In genomic region chr2:144299749-144300669, GRCm38 (mm10) we compare ENCODE assay signal across 9 mouse cellular contexts. TPM values are rescaled to one million over a fixed set of nuclear protein-coding genes. Genes with fewer than 3 reads are reported as not detected.
DNase-seq lines count a peak whose midpoint lies in the region; ATAC-seq and TF ChIP-seq lines count a peak whose summit lies in the region.
"Had no signal": no experiment of that assay in that cellular context is flagged by ENCODE, and none has a peak within 500 bp of the region (broad histone marks: within the 10 kb centered on the region; RNA-seq: fewer than 3 reads in every experiment).

No protein-coding gene starts in this region.

- DNase-seq in adrenal gland, adult (ENCODE audit: inconsistent age in 2 of 2, low spot score in 1 of 2): peak; percentile 17 to 88
- no peak for DNase-seq in adrenal gland, adult 8-10 months
- peak; percentile 35 for DNase-seq in lung, embryonic 14.5 days
- no peak for DNase-seq in lung, adult 2 months
- DNase-seq in forebrain, embryonic 14.5 days (ENCODE audit: low spot score): no peak
- no peak for DNase-seq in ovary, adult 18-20 months (ENCODE audit: low spot score)

- ATAC-seq in lung, embryonic 14.5 days (ENCODE audit: insufficient read depth): 0 out of 2 replicates have a peak, but pooled peaks have one; percentile 25
- ATAC-seq in inflammation-experienced regulatory T-cells, adult 6 months: peak; percentile 69
- ATAC-seq in forebrain, embryonic 14.5 days: no peak

- H3K27me3 ChIP-seq in lung, embryonic 14.5 days (ENCODE audit: insufficient read depth, low read length): no peaks in the 10 kb centered on the region
- no peaks in the 10 kb centered on the region for H3K27me3 ChIP-seq in small intestine, adult 2 months (ENCODE audit: control insufficient read depth, insufficient read depth, low read length)
- no peaks in the 10 kb centered on the region for H3K27me3 ChIP-seq in forebrain, embryonic 14.5 days (replicated peaks; ENCODE audit: control insufficient read depth, insufficient read depth, low read length)
- H3K27me3 ChIP-seq: embryonic facial prominence, embryonic 13.5 days had no signal

- peaks cover 3% of the 10 kb centered on the region; the same call in 1 of the 2 replicates for H3K4me1 ChIP-seq in lung, embryonic 14.5 days (ENCODE audit: insufficient read depth)
- no peaks in the 10 kb centered on the region; the same call in 1 of the 2 replicates for H3K4me1 ChIP-seq in lung, adult 2 months (ENCODE audit: control insufficient read depth, insufficient read depth, low read length)
- H3K4me1 ChIP-seq in small intestine, adult 2 months (ENCODE audit: control insufficient read depth, insufficient read depth, insufficient read length, low read length): peaks cover 16% of the 10 kb centered on the region
- H3K4me1 ChIP-seq in forebrain, embryonic 14.5 days (ENCODE audit: control insufficient read depth, insufficient read depth, low read length): no peaks in the 10 kb centered on the region
- H3K4me1 ChIP-seq: embryonic facial prominence, embryonic 13.5 days had no signal

- H3K9me3 ChIP-seq in lung, embryonic 14.5 days (ENCODE audit: low read depth, low read length): no peaks in the 10 kb centered on the region
- no peaks in the 10 kb centered on the region for H3K9me3 ChIP-seq in forebrain, embryonic 14.5 days (replicated peaks; ENCODE audit: control insufficient read depth, low read length)
- H3K9me3 ChIP-seq: embryonic facial prominence, embryonic 13.5 days had no signal

- H3K9ac ChIP-seq in lung, embryonic 14.5 days: no peak overlapping the region
- no peak overlapping the region for H3K9ac ChIP-seq in forebrain, embryonic 14.5 days (ENCODE audit: low read length)
- H3K9ac ChIP-seq: embryonic facial prominence, embryonic 13.5 days had no signal

- WGBS in lung, embryonic 14.5 days: 50% methylated on average over 9 of the region's 9 CpGs
- WGBS in lung, adult 2 months: 37% methylated on average over 9 of the region's 9 CpGs
- 31% methylated on average over 9 of the region's 9 CpGs for WGBS in small intestine, adult 2 months
- 85% methylated on average over 9 of the region's 9 CpGs for WGBS in forebrain, embryonic 14.5 days

- H3K4me2 ChIP-seq in lung, embryonic 14.5 days: no peak overlapping the region
- no peak overlapping the region for H3K4me2 ChIP-seq in forebrain, embryonic 14.5 days (ENCODE audit: low read length)
- H3K4me2 ChIP-seq: embryonic facial prominence, embryonic 13.5 days had no signal

- H3K4me3 ChIP-seq in lung, embryonic 14.5 days (ENCODE audit: low read depth, low read length): no peak overlapping the region
- no peak overlapping the region for H3K4me3 ChIP-seq in lung, adult 2 months (replicated peaks; ENCODE audit: extremely low read depth, low read depth, low read length)
- H3K4me3 ChIP-seq in small intestine, adult 2 months (ENCODE audit: low read depth, low read length): no peak overlapping the region
- H3K4me3 ChIP-seq in forebrain, embryonic 14.5 days (ENCODE audit: low read depth, low read length): no peak overlapping the region
- H3K4me3 ChIP-seq: embryonic facial prominence, embryonic 13.5 days had no signal

- H3K36me3 ChIP-seq in lung, embryonic 14.5 days (ENCODE audit: insufficient read depth): no peaks in the 10 kb centered on the region
- H3K36me3 ChIP-seq in small intestine, adult 2 months (ENCODE audit: control insufficient read depth, insufficient read depth, low read length): no peaks in the 10 kb centered on the region
- no peaks in the 10 kb centered on the region for H3K36me3 ChIP-seq in forebrain, embryonic 14.5 days (ENCODE audit: control insufficient read depth, insufficient read depth, low read length)
- H3K36me3 ChIP-seq: embryonic facial prominence, embryonic 13.5 days had no signal

- no peak overlapping the region for H3K27ac ChIP-seq in lung, embryonic 14.5 days (ENCODE audit: low read depth)
- H3K27ac ChIP-seq in small intestine, adult 2 months (ENCODE audit: insufficient read depth, low read depth, low read length): peak overlapping the region; percentile 80
- H3K27ac ChIP-seq in forebrain, embryonic 14.5 days (ENCODE audit: low read depth, low read length): no peak overlapping the region
- H3K27ac ChIP-seq: embryonic facial prominence, embryonic 13.5 days had no signal

- TF ChIP-seq POLR2A in lung, adult 2 months (IDR thresholded peaks at IDR 0.05; ENCODE audit: borderline replicate concordance, extremely low read depth, low read depth, low read length): no peak
- TF ChIP-seq POLR2A in small intestine, adult 2 months (IDR thresholded peaks at IDR 0.05; ENCODE audit: low read depth, low read length): no peak

- TF ChIP-seq CTCF in lung, embryonic 14.5 days (IDR thresholded peaks at IDR 0.05; ENCODE audit: low read depth): no peak
- TF ChIP-seq CTCF in lung, adult 2 months (IDR thresholded peaks at IDR 0.05; ENCODE audit: insufficient read depth, low read length): no peak
- TF ChIP-seq CTCF in small intestine, adult 2 months (IDR thresholded peaks at IDR 0.05; ENCODE audit: extremely low read depth, insufficient read length, insufficient replicate concordance, low read depth, low read length): no peak

RNA-seq across cellular contexts. Expression of gene Snx5, which starts 29.3 kb away (rescaled TPM):
- 100 to 1,000 TPM in 3 of 4 experiments, 10 to 100 TPM in 1; 92.5 to 112 (median 101) TPM for total RNA-seq in adrenal gland, adult 8-10 months (2022)
- 135 and 139 TPM in 2 replicates for polyA plus RNA-seq in lung, embryonic 14.5 days (2014; fragmentation: Nextera tagmentation; extraction: Ambion mirVana)
- 29.7 and 34.7 TPM in 2 replicates for polyA plus RNA-seq in lung, adult 2 months (2012; rRNA removed)
- 100 to 1,000 TPM in 2 of 3 experiments, 10 to 100 TPM in 1; 62.1 to 121 (median 102) TPM for polyA plus RNA-seq in inflammation-experienced regulatory T-cells, adult 6 months (2017; shearing (Covaris generic))
- polyA plus RNA-seq in small intestine, adult 2 months (2012; rRNA removed): 17.5 and 36.0 TPM in 2 replicates
- polyA plus RNA-seq in forebrain, embryonic 14.5 days (2014; fragmentation: Nextera tagmentation; extraction: Ambion mirVana): 61.7 and 64.5 TPM in 2 replicates

RNA-seq across cellular contexts. Expression of gene Mgme1, which starts 29.5 kb away (rescaled TPM):
- total RNA-seq in adrenal gland, adult 8-10 months (2022): 10 to 100 TPM; 16.5 to 31.4 (median 19.5) TPM
- 21.3 and 22.6 TPM in 2 replicates for polyA plus RNA-seq in lung, embryonic 14.5 days (2014; fragmentation: Nextera tagmentation; extraction: Ambion mirVana)
- polyA plus RNA-seq in lung, adult 2 months (2012; rRNA removed): 2.6 and 3.9 TPM in 2 replicates
- 10 to 100 TPM in 2 of 3 experiments, 1 to 10 TPM in 1; 8.9 to 13.5 (median 10.4) TPM for polyA plus RNA-seq in inflammation-experienced regulatory T-cells, adult 6 months (2017; shearing (Covaris generic))
- polyA plus RNA-seq in small intestine, adult 2 months (2012; rRNA removed): 1.0 and 1.9 TPM in 2 replicates
- 10.5 and 12.5 TPM in 2 replicates for polyA plus RNA-seq in forebrain, embryonic 14.5 days (2014; fragmentation: Nextera tagmentation; extraction: Ambion mirVana)

RNA-seq across cellular contexts. Expression of gene Ovol2, which starts 31.9 kb away (rescaled TPM):
- total RNA-seq in adrenal gland, adult 8-10 months (2022): not detected
- 3.1 and 3.4 TPM in 2 replicates for polyA plus RNA-seq in lung, embryonic 14.5 days (2014; fragmentation: Nextera tagmentation; extraction: Ambion mirVana)
- 6.7 and 7.4 TPM in 2 replicates for polyA plus RNA-seq in lung, adult 2 months (2012; rRNA removed)
- not detected for polyA plus RNA-seq in inflammation-experienced regulatory T-cells, adult 6 months (2017; shearing (Covaris generic))
- polyA plus RNA-seq in small intestine, adult 2 months (2012; rRNA removed): 34.2 and 51.5 TPM in 2 replicates
- not detected in 2 replicates for polyA plus RNA-seq in forebrain, embryonic 14.5 days (2014; fragmentation: Nextera tagmentation; extraction: Ambion mirVana)

Comparison
In these comparisons a context has a peak if more than half of its experiments do, and no peak if none do; other contexts are left out.
1. DNase-seq: peak in adrenal gland, adult (2 of 2) and lung, embryonic 14.5 days (single experiment); none in adrenal gland, adult 8-10 months (single experiment), lung, adult 2 months (single experiment), forebrain, embryonic 14.5 days (single experiment) and ovary, adult 18-20 months (single experiment).